Mouse (Mus musculus) limb, embryonic 11.5 days (tissue): ENCODE data around the gene Smg7. TPM values are rescaled to one million over a fixed set of nuclear protein-coding genes. Genes with fewer than 3 reads are reported as not detected.

Source experiments
- ATAC-seq: fragments of 200-750 bp; cut with Nextera tagmentation; 2 replicates; pipeline ENCODE4 v1.8.0; 2017; ENCODE audit warnings: low read depth; ENCODE audit not compliant: insufficient number of reproducible peaks, low FRiP score, low TSS enrichment
- DNase-seq: peaks from one replicate; pipeline ENCODE4 v3.0.0-alpha.2; 2015; ENCODE audit warnings: low spot score
- H3K27ac ChIP-seq: fragments of 300-500 bp; sonication (generic); replicated peaks from 2 replicates; pipeline ENCODE4 v1.5.1; 2014; ENCODE audit warnings: low read depth, mild to moderate bottlenecking, low read length
- H3K27me3 ChIP-seq: fragments of 300-500 bp; sonication (generic); 2 replicates; pipeline ENCODE4 v1.6.1; 2014; ENCODE audit warnings: mild to moderate bottlenecking, low read length, mixed read lengths; ENCODE audit not compliant: control insufficient read depth, insufficient read depth
- H3K36me3 ChIP-seq: fragments of 300-500 bp; sonication (generic); 2 replicates; pipeline ENCODE4 v1.6.1; 2014; ENCODE audit warnings: mild to moderate bottlenecking, low read length, moderate library complexity, mixed read lengths; ENCODE audit not compliant: control insufficient read depth, insufficient read depth
- H3K4me1 ChIP-seq: fragments of 300-500 bp; sonication (generic); 2 replicates; pipeline ENCODE4 v1.6.1; 2014; ENCODE audit warnings: low read length, mixed read lengths; ENCODE audit not compliant: control insufficient read depth, insufficient read depth
- H3K4me2 ChIP-seq: fragments of 300-500 bp; sonication (generic); 2 replicates; pipeline ENCODE4 v1.6.1; 2014; ENCODE audit warnings: low read depth, mild to moderate bottlenecking, moderate library complexity; ENCODE audit not compliant: severe bottlenecking
- H3K4me3 ChIP-seq: fragments of 300-500 bp; sonication (generic); 2 replicates; pipeline ENCODE4 v1.5.1; 2014; ENCODE audit warnings: low read depth, low read length
- H3K9ac ChIP-seq: fragments of 300-500 bp; sonication (generic); 2 replicates; pipeline ENCODE4 v1.6.1; 2014; ENCODE audit warnings: mild to moderate bottlenecking, low read length
- H3K9me3 ChIP-seq: fragments of 300-500 bp; sonication (generic); 2 replicates; pipeline ENCODE4 v1.6.1; 2016; ENCODE audit warnings: low read length; ENCODE audit not compliant: control insufficient read depth
- WGBS: fragments of 180-500 bp; shearing (Covaris S2); extraction: QIAGEN DNeasy Blood & Tissue Kit; methylation state at CpG from one replicate; pipeline ENCODE4 v1.1.7; 2014; 5-methylcytosine and 5-hydroxymethylcytosine counted together
- polyA plus RNA-seq: library from polyadenylated mRNA; unstranded; fragments of >200 nt; fragmentation: Nextera tagmentation; extraction: Ambion mirVana; gene quantifications from 2 replicates; pipeline ENCODE4 v1.2.1, GENCODE M21; 2014

The Smg7 gene
- polyA plus RNA-seq, 1 experiment from 2014 or later, result 38.6 TPM

DNA sequence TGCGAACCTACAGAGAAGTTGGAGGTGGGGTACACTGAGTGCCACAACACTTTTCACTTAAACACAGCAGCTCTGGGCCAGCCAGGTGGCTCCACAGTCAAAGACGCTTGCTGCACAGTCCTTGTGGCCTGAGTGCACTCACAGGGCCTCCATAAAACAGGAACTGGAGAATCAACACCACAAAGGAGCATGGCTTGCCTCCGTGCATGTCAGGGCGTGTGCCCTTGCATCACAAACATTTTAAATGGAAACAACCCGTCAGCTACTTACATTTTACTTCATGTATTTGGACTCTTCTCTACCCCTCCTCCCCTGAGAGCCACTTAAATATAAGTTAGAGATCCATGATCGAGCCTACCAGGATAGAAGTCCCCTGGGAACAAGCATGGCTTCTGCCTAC is 70.1 kb downstream of the Smg7 start:
- H3K4me1 ChIP-seq, result no peaks in the 10 kb centered on the region
- no peak overlapping the region for H3K4me2 ChIP-seq
- ATAC-seq (no peak), DNase-seq (no peak)
- no peak overlapping the region for H3K4me3 ChIP-seq
- H3K27me3 ChIP-seq, result no peaks in the 10 kb centered on the region
- no peaks in the 10 kb centered on the region for H3K9me3 ChIP-seq
- WGBS, result 87% methylated on average over 6 of the region's 6 CpGs
- no peaks in the 10 kb centered on the region; the same call in 1 of the 2 replicates for H3K36me3 ChIP-seq
- H3K9ac ChIP-seq, result no peak overlapping the region
- no peak overlapping the region for H3K27ac ChIP-seq

- Histone ChIP-seq H3K9me3 (no peaks in the 10 kb centered on the region), H3K4me1 (no peaks in the 10 kb centered on the region), H3K9ac (no peak overlapping the region), H3K4me2 (no peak overlapping the region), H3K27ac (no peak overlapping the region), H3K4me3 (no peak overlapping the region), H3K27me3 (no peaks in the 10 kb centered on the region), H3K36me3 (no peaks in the 10 kb centered on the region; the same call in 1 of the 2 replicates)
- no peak for ATAC-seq
- WGBS, result 80% methylated on average over 5 of the region's 5 CpGs
- no peak for DNase-seq
Observed at GRCm38 (mm10) chr1:152831619-152832018, 70.8 kb downstream of the Smg7 start.

- Histone ChIP-seq H3K4me3 (no peak overlapping the region), H3K4me2 (no peak overlapping the region), H3K27ac (no peak overlapping the region), H3K9me3 (no peaks in the 10 kb centered on the region), H3K27me3 (no peaks in the 10 kb centered on the region), H3K36me3 (no peaks in the 10 kb centered on the region; the same call in 1 of the 2 replicates), H3K4me1 (no peaks in the 10 kb centered on the region), H3K9ac (no peak overlapping the region)
- DNase-seq (no peak), ATAC-seq (no peak)
- WGBS, result 89% methylated on average over 8 of the region's 8 CpGs
Observed at GRCm38 (mm10) chr1:152831003-152831402, 71.4 kb downstream of the Smg7 start.

DNA sequence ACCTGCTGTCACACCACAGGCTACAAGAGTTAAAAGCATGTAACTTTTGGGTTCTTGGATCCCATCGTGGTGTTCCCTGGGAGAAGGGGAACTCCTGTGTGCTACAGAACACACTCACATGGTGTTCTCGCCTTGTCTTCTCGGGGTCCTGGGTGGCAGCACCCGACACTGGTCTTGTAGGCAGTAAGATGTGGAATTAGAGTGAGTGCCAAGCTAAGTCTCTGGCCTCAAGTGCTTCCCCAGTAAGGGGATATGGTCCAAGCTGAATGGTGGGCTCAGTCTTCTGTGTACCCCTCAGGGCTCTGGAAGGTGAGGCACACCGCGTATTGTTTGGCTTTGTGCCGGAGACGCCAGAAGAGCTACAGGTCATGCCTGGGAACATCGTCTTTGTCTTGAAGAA is 72.4 kb downstream of the Smg7 start:
- H3K4me1 ChIP-seq, result no peaks in the 10 kb centered on the region
- no peaks in the 10 kb centered on the region for H3K27me3 ChIP-seq
- H3K9me3 ChIP-seq, result no peaks in the 10 kb centered on the region
- H3K4me3 ChIP-seq, result no peak overlapping the region
- no peak for DNase-seq
- no peak overlapping the region for H3K9ac ChIP-seq
- H3K36me3 ChIP-seq, result no peaks in the 10 kb centered on the region
- WGBS, result 96% methylated on average over 9 of the region's 9 CpGs
- no peak overlapping the region for H3K4me2 ChIP-seq
- ATAC-seq, result no peak
- no peak overlapping the region for H3K27ac ChIP-seq

DNA sequence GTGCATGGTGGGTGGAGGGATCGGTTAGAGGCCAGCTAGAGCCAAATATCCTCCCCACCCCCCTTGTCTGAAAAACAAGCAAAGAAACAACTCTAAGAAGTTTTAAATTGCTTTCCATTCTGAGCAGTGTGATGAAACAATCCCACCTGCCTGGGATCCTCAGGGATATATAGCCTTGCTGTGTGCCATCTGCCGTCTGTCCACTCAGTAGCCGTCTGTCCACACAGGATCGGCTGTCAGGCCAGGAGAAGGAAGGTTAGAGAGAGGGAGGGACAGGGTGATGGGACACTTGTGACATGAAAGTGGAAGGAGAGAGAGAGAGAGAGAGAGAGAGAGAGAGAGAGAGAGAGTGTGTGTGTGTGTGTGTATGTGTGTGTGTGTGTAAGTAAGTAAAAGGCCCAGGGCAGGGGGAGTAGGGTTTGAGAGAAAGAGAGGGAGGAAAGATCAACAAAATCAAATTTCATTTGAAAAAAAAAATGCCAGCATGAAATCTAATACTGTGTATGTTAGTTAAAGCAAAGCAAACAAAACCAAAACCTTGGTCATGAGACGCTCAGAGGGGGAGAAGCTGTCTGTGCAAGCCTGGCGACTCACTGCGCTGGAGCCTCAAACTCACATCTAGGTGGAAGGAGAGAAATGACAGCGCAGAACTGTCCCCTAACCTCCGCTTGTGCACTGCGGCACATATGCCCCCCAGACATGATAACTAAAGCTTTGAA is 73.7 kb downstream of the Smg7 start:
- Histone ChIP-seq H3K27me3 (no peaks in the 10 kb centered on the region), H3K4me1 (no peaks in the 10 kb centered on the region), H3K4me3 (no peak overlapping the region), H3K27ac (no peak overlapping the region), H3K36me3 (no peaks in the 10 kb centered on the region), H3K9ac (no peak overlapping the region), H3K4me2 (no peak overlapping the region), H3K9me3 (no peaks in the 10 kb centered on the region)
- WGBS, result 83% methylated on average over 10 of the region's 10 CpGs
- ATAC-seq (no peak), DNase-seq (no peak)

DNA sequence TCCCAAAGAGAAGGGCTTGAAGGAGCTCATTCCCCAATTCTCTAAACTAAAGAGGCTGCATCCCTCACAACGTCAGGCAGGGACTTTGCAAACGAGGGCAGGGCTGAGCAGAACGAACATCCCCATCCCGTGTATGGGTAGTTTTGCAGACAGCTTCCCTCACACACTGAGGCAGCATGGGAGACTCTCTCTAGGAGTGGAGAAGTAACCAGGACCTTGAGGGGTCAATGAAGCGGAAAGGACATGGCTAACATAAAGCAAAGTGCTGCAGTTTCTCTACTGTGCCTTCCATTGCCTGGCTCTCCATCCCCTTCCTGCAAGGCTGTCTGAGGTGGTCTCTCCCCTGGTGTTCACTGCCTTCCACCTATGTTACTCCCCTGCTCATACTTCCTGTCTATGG is 74.3 kb downstream of the Smg7 start:
- WGBS, result 74% methylated on average over 5 of the region's 5 CpGs
- H3K4me3 ChIP-seq, result no peak overlapping the region
- H3K27ac ChIP-seq, result no peak overlapping the region
- no peaks in the 10 kb centered on the region for H3K36me3 ChIP-seq
- no peak for DNase-seq
- H3K9ac ChIP-seq, result no peak overlapping the region
- H3K4me1 ChIP-seq, result no peaks in the 10 kb centered on the region
- no peaks in the 10 kb centered on the region for H3K27me3 ChIP-seq
- ATAC-seq, result no peak
- no peaks in the 10 kb centered on the region for H3K9me3 ChIP-seq
- H3K4me2 ChIP-seq, result no peak overlapping the region

DNA sequence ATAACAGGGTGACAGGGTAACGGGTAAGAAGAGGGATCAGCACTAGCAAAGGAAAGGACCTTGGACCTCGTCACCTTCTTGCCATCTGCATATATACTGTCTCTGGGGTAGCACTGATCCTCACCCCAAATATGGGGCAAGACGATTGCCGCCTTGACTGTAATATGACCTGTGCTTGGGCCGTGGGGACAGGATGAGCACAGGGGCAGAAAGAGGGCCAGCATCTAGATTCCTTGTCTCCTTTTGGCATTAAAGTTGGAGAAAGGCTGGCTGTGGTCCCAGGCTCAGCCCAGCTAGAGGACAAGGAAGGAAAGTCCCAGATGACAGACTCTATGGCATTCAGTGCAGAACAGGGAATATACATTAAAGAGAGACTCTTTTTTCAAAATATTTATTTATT is 76.0 kb downstream of the Smg7 start:
- Histone ChIP-seq H3K9me3 (no peaks in the 10 kb centered on the region), H3K27ac (no peak overlapping the region), H3K4me1 (no peaks in the 10 kb centered on the region), H3K36me3 (no peaks in the 10 kb centered on the region), H3K9ac (no peak overlapping the region), H3K4me3 (no peak overlapping the region), H3K27me3 (no peaks in the 10 kb centered on the region), H3K4me2 (no peak overlapping the region)
- DNase-seq (no peak), ATAC-seq (no peak)
- WGBS, result 79% methylated on average over 5 of the region's 5 CpGs

DNA sequence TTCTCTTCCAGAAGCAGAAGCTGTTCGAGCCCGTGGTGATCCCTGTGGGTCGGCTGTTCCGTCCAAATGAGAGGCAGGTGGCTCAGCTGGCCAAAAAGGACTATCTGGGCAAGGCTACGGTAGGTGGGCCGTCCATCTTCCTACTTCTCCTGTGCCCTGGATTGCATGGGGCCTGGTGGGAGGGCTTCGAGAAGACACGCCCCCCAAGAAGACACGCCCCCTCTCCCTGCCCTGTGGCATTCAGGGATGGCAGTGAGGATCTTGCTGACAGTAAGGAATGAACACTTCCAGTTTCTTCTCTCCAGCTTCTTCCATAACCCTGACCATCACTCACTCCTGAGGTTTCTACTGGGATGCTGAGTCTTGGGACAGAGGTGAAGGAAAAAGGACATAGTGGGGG is 78.2 kb downstream of the Smg7 start:
- H3K9ac ChIP-seq, result no peak overlapping the region
- ATAC-seq, result no peak
- no peak overlapping the region for H3K4me3 ChIP-seq
- H3K9me3 ChIP-seq, result no peaks in the 10 kb centered on the region
- H3K36me3 ChIP-seq, result no peaks in the 10 kb centered on the region
- H3K27ac ChIP-seq, result no peak overlapping the region
- H3K4me1 ChIP-seq, result no peaks in the 10 kb centered on the region
- H3K27me3 ChIP-seq, result no peaks in the 10 kb centered on the region
- no peak overlapping the region for H3K4me2 ChIP-seq
- DNase-seq, result no peak
- WGBS, result 74% methylated on average over 9 of the region's 9 CpGs

GRCm38 (mm10) chr1:152821746-152822145 is 80.7 kb downstream of the Smg7 start:
- no peak overlapping the region for H3K9ac ChIP-seq
- no peaks in the 10 kb centered on the region for H3K4me1 ChIP-seq
- 86% methylated on average over 4 of the region's 4 CpGs for WGBS
- no peaks in the 10 kb centered on the region for H3K36me3 ChIP-seq
- DNase-seq (no peak), ATAC-seq (no peak)
- H3K27ac ChIP-seq, result no peak overlapping the region
- H3K9me3 ChIP-seq, result no peaks in the 10 kb centered on the region
- no peak overlapping the region for H3K4me3 ChIP-seq
- no peak overlapping the region for H3K4me2 ChIP-seq
- no peaks in the 10 kb centered on the region for H3K27me3 ChIP-seq
